Mouse (Mus musculus) adrenal gland, adult 18-20 months (tissue): Measurements from ENCODE around the gene Klra10. TPM values are rescaled to one million over a fixed set of nuclear protein-coding genes. Genes with fewer than 3 reads are reported as not detected.
"Not testable (repeated sequence)": the region's sequence is repeated elsewhere in the genome, so short reads cannot be mapped to it uniquely, and the experiment has no call there.

Experiments used
- DNase-seq, 2 experiments: peaks; one replicate each; pipeline ENCODE4 v3.0.0; 2021 to 2022; ENCODE audit warnings: low spot score in 2 of 2
- long read RNA-seq, 2 experiments: library from polyadenylated mRNA; stranded (forward); transcript quantifications; one replicate each; pipeline ENCODE4 v2.0.0; 2021
- total RNA-seq, 2 experiments: library from RNA; stranded (reverse); gene quantifications; 1 replicate in 1 of 2; 2 replicates in 1 of 2; pipeline ENCODE4 v1.2.3; 2021

Gene Klra10
- not detected for total RNA-seq
- long read RNA-seq, experiment 1 = 0 reads
- long read RNA-seq, experiment 2 = 0 reads

GRCm38 (mm10) chr6:130281828-130282227 is at the start of gene Klra10:
Klra10 (minus strand) TSS chr6:130281928.
- DNase-seq = not testable (repeated sequence)

- no peak for DNase-seq
Observed at GRCm38 (mm10) chr6:130287984-130288649, 6.4 kb upstream of the Klra10 start.

GRCm38 (mm10) chr6:130255326-130255725 is 26.4 kb downstream of the Klra10 start:
- DNase-seq = no peak

- no peak for DNase-seq
Observed at GRCm38 (mm10) chr6:130237536-130237935, 44.2 kb downstream of the Klra10 start.

- no peak for DNase-seq
Observed at GRCm38 (mm10) chr6:130236635-130237034, 45.1 kb downstream of the Klra10 start.

GRCm38 (mm10) chr6:130233222-130233621 is 48.5 kb downstream of the Klra10 start, which contains the start of gene Klra7:
Klra7 (minus strand) TSS chr6:130233322.
- DNase-seq = no peak

Other genes with a start within 250 kb of the Klra10 start
- under 1 TPM in 1 of 2 experiments, not detected in 1; 0.22 TPM for gene Klra4, start 214.7 kb downstream of the Klra10 start, total RNA-seq
- gene Klra8, start 152.0 kb downstream of the Klra10 start, total RNA-seq = under 1 TPM in 1 of 2 experiments, not detected in 1; 0.33 TPM
- under 1 TPM in 1 of 2 experiments, not detected in 1; 0.35 TPM for gene Klra9, start 88.8 kb downstream of the Klra10 start, total RNA-seq
- gene Klra7, start 48.6 kb downstream of the Klra10 start, total RNA-seq = not detected
- gene Klra3, start 55.6 kb upstream of the Klra10 start, total RNA-seq = not detected
- gene Klra1, start 104.9 kb upstream of the Klra10 start, total RNA-seq = not detected